Mouse (Mus musculus) liver, embryonic 11.5 days (tissue): ENCODE results near the gene Clip2. TPM values are rescaled to one million over a fixed set of nuclear protein-coding genes. Genes with fewer than 3 reads are reported as not detected.

Experiments
- ATAC-seq: fragments of 200-750 bp; cut with Nextera tagmentation; replicated peaks from 2 replicates; pipeline ENCODE4 v1.8.0; 2017; ENCODE audit warnings: moderate number of reproducible peaks, mild to moderate bottlenecking, moderate TSS enrichment, moderate library complexity; ENCODE audit not compliant: low FRiP score
- DNase-seq: peaks from one replicate; pipeline ENCODE4 v3.0.0-alpha.2; 2017; ENCODE audit warnings: low spot score
- H3K27ac ChIP-seq: fragments of 300-500 bp; sonication (generic); 2 replicates; pipeline ENCODE4 v1.5.1; 2014; ENCODE audit warnings: mild to moderate bottlenecking, low read depth, low read length, control low read depth
- H3K27me3 ChIP-seq: fragments of 300-500 bp; sonication (generic); replicated peaks from 2 replicates; pipeline ENCODE4 v1.6.1; 2014; ENCODE audit warnings: low read length, mixed read lengths; ENCODE audit not compliant: control insufficient read depth, insufficient read depth
- H3K36me3 ChIP-seq: fragments of 300-500 bp; sonication (generic); 2 replicates; pipeline ENCODE4 v1.6.1; 2014; ENCODE audit warnings: mild to moderate bottlenecking, low read length, moderate library complexity, mixed read lengths; ENCODE audit not compliant: control insufficient read depth, insufficient read depth
- H3K4me1 ChIP-seq: fragments of 300-500 bp; sonication (generic); replicated peaks from 2 replicates; pipeline ENCODE4 v1.6.1; 2014; ENCODE audit warnings: low read length, mixed read lengths; ENCODE audit not compliant: control insufficient read depth, insufficient read depth
- H3K4me2 ChIP-seq: fragments of 300-500 bp; sonication (generic); 2 replicates; pipeline ENCODE4 v1.6.1; 2014; ENCODE audit warnings: mild to moderate bottlenecking, control low read depth, moderate library complexity
- H3K4me3 ChIP-seq: fragments of 300-500 bp; sonication (generic); 2 replicates; pipeline ENCODE4 v1.5.1; 2014; ENCODE audit warnings: low read depth, low read length, control low read depth
- H3K9ac ChIP-seq: fragments of 300-500 bp; sonication (generic); 2 replicates; pipeline ENCODE4 v1.6.1; 2014; ENCODE audit warnings: low read depth, low read length, control low read depth
- H3K9me3 ChIP-seq: fragments of 300-500 bp; sonication (generic); 2 replicates; pipeline ENCODE4 v1.6.1; 2016; ENCODE audit warnings: low read length, inconsistent platforms, mixed read lengths; ENCODE audit not compliant: control insufficient read depth
- WGBS: fragments of 180-500 bp; shearing (Covaris S2); extraction: QIAGEN DNeasy Blood & Tissue Kit; methylation state at CpG from one replicate; pipeline ENCODE4 v1.1.7; 2014; 5-methylcytosine and 5-hydroxymethylcytosine counted together
- polyA plus RNA-seq: library from polyadenylated mRNA; unstranded; fragments of >200 nt; fragmentation: Nextera tagmentation; extraction: Ambion mirVana; gene quantifications from 2 replicates; pipeline ENCODE4 v1.2.1, GENCODE M21; 2014

Gene Clip2
- 1.4 and 1.7 TPM in 2 replicates for polyA plus RNA-seq

DNA sequence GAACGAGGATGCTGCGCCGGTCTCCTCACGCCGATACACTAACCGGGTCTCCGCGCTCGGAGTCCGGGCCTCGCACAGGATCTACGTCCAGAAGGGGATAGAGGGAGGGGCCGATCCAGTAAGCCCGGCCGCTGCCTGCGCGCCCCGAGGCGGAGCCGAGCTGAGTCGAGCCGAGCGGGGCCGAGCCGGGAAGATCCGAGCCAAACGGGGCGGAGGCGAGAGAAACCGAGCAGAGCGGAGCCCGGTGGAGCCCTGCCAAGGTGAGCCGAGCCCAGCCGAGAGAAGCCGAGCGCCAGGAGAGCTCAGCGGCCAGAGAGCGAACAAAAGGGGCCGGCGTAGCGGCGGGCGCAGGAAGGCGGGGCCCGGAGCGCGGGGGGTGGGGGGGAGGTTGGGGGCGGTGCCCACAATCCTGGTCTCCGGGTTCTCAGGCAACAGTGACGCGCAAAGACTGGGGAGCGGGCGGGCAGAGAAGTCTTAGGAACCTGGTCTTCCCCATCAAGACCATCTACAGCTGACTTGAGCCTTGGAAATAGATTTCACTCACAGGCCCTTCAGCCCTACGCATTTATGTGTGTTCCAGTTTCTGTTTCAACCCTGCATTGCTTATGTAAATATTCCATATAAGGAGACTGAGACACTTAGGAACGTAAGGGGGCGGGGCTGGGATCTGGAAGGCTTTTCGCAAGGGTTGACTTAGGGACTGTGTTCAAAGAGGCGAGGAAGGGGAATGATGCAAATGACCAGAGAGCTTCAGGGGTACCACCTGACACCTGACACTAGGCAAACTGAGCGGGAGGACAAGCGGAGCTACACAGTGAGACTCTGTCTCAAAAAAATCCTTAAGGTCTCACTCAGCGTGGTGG, at the start of gene Clip2:
Clip2 (minus strand) TSS at position 325 of the 863 bp plus-strand sequence.
- ATAC-seq (peak; percentile 88), DNase-seq (peak; percentile 91)
- no peaks in the 10 kb centered on the region for H3K27me3 ChIP-seq
- peak within 1 kb of the TSS; percentile 99 for H3K4me2 ChIP-seq
- WGBS, result 2% methylated on average over 60 of the region's 61 CpGs
- H3K9me3 ChIP-seq, result no peaks in the 10 kb centered on the region
- peak within 1 kb of the TSS; percentile 80 for H3K27ac ChIP-seq
- no peaks in the 10 kb centered on the region for H3K36me3 ChIP-seq
- peaks cover 27% of the 10 kb centered on the region for H3K4me1 ChIP-seq
- peak within 1 kb of the TSS; percentile 76 for H3K9ac ChIP-seq
- H3K4me3 ChIP-seq, result peak within 1 kb of the TSS; percentile 78

DNA sequence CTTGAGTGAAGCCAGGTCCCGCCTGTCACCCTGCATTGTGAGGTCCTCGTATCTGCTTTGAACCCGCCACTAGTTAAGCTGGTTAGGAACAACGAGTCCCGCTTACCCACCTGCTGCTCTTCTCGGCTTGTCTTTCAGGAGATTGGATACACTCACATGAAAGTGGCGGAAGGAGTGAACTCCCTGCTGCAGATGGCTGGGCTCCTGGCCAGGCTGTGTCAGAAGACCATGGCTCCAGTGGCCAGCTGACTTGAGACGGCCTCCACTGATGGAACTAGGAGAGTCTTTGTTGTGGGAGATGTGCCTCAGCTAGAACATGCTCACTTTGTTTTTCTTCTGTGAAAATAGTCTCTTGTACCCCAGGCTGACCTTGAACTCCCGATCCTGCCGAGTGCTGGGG, 45.5 kb upstream of the Clip2 start:
- H3K27me3 ChIP-seq, result no peaks in the 10 kb centered on the region
- no peak overlapping the region for H3K4me2 ChIP-seq
- no peaks in the 10 kb centered on the region for H3K9me3 ChIP-seq
- no peak overlapping the region for H3K4me3 ChIP-seq
- 93% methylated on average over 10 of the region's 10 CpGs for WGBS
- peaks cover 43% of the 10 kb centered on the region for H3K36me3 ChIP-seq
- no peak for DNase-seq
- no peak overlapping the region for H3K27ac ChIP-seq
- peaks cover 5% of the 10 kb centered on the region for H3K4me1 ChIP-seq
- H3K9ac ChIP-seq, result no peak overlapping the region
- no peak for ATAC-seq

DNA sequence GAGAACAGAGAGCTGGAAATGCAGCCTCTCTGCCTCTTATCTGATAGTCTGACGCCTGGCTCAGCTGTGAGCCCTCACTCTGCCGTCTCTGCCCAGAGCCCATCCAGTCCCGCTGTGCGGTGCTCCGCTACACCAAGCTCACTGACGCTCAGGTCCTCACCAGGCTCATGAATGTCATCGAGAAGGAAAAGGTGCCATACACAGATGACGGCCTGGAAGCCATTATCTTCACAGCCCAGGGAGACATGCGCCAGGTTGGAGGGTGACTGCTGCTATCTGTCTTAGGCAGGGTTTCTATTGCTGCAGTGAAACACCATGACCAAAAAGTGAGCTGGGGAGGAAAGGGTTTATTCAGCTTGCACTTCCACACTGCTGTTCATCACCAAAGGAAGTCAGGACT, 40.9 kb upstream of the Clip2 start:
- 0 out of 2 replicates have a peak overlapping the region, but pooled peaks have one; percentile 7 for H3K4me2 ChIP-seq
- peaks cover 61% of the 10 kb centered on the region for H3K36me3 ChIP-seq
- peak; percentile 96 for ATAC-seq
- DNase-seq, result no peak
- H3K9ac ChIP-seq, result no peak overlapping the region
- peaks cover 12% of the 10 kb centered on the region for H3K4me1 ChIP-seq
- no peaks in the 10 kb centered on the region for H3K9me3 ChIP-seq
- H3K27me3 ChIP-seq, result no peaks in the 10 kb centered on the region
- WGBS, result 41% methylated on average over 9 of the region's 9 CpGs
- H3K27ac ChIP-seq, result peak overlapping the region; percentile 61
- no peak overlapping the region for H3K4me3 ChIP-seq

DNA sequence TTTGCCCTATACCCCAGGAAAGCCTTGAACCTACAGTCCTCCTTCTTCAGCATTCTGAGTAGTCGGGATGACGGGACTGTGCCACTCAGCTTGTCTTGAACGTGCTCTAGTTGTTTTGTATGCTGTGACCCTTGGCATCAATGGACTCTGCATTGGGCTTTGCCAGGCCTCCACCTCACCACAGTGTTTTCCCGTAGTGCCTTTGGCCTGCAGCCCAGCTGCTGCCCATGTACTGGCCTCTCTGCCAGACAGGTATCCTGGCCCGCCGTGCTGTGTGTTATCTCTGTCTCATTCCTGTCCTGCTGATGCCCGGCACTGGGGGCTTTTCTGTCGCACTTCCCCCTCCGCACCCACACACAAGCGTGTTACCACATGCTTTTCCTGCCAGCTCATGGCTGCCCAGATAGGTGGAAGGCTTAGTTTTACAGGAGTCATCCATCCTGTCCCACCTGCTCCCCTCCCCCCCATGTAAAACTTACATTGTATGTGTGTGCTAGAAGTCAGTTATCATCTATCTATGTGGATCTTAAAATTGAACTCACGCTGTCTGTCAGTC, 39.9 kb upstream of the Clip2 start:
- peaks cover 54% of the 10 kb centered on the region for H3K36me3 ChIP-seq
- no peaks in the 10 kb centered on the region for H3K27me3 ChIP-seq
- peaks cover 12% of the 10 kb centered on the region for H3K4me1 ChIP-seq
- no peak overlapping the region for H3K9ac ChIP-seq
- no peaks in the 10 kb centered on the region for H3K9me3 ChIP-seq
- no peak overlapping the region for H3K4me3 ChIP-seq
- peak overlapping the region; percentile 61; the same call in 1 of the 2 replicates for H3K27ac ChIP-seq
- no peak for ATAC-seq
- no peak for DNase-seq
- 83% methylated on average over 11 of the region's 11 CpGs for WGBS
- no peak overlapping the region for H3K4me2 ChIP-seq

DNA sequence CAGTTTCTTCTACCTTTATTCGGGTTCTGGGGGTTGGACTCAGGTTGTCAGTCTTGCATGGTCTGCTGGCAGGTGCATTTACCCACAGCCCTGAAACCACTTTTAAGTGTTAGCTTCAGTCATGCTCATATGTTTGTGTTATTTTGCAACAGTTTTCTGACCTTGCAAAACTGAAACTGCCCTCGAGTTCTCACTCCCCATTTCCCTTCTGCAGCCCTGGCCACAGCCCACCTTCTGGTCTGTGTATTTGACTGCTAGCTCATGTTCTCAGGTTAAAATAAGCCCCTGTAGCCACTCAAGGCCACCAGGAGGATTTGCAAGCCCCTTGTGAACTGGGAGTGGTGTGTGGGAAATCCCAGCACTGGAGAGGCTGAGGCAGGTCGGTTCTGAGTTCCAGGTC, 37.7 kb upstream of the Clip2 start:
- DNase-seq (no peak), ATAC-seq (no peak)
- Histone ChIP-seq H3K36me3 (peaks cover 39% of the 10 kb centered on the region), H3K27me3 (no peaks in the 10 kb centered on the region), H3K9me3 (no peaks in the 10 kb centered on the region), H3K27ac (no peak overlapping the region), H3K4me3 (no peak overlapping the region), H3K4me2 (no peak overlapping the region), H3K4me1 (peaks cover 15% of the 10 kb centered on the region), H3K9ac (no peak overlapping the region)
- 81% methylated on average over 3 of the region's 3 CpGs for WGBS

DNA sequence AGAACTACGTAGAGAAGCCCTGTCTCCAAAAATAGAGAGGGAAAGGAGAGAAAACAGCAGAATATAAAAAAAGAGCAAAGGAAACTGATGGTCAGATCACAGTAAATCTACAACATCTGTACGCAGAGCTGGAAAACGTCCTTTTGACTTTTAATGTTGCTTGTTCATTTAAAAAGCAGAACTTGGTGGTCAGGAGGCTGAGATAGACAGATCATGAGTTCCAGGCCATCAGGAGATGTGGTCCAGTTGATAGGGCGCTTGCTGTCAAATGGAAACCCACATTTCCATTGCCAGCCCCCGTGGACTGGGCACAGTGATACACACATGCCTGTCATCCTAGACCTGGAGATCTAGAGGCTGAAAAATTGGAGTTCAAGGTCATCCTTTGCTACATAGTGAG, 32.6 kb upstream of the Clip2 start:
- no peak for ATAC-seq
- Histone ChIP-seq H3K4me3 (0 out of 2 replicates have a peak overlapping the region, but pooled peaks have one; percentile 68), H3K9ac (peak overlapping the region; percentile 16; the same call in 1 of the 2 replicates), H3K27ac (0 out of 2 replicates have a peak overlapping the region, but pooled peaks have one; percentile 23), H3K9me3 (no peaks in the 10 kb centered on the region), H3K4me1 (peaks cover 11% of the 10 kb centered on the region), H3K27me3 (no peaks in the 10 kb centered on the region), H3K4me2 (peak overlapping the region; percentile 71), H3K36me3 (peaks cover 8% of the 10 kb centered on the region; the same call in 1 of the 2 replicates)
- no peak for DNase-seq
- WGBS, result 63% methylated on average over 5 of the region's 5 CpGs

DNA sequence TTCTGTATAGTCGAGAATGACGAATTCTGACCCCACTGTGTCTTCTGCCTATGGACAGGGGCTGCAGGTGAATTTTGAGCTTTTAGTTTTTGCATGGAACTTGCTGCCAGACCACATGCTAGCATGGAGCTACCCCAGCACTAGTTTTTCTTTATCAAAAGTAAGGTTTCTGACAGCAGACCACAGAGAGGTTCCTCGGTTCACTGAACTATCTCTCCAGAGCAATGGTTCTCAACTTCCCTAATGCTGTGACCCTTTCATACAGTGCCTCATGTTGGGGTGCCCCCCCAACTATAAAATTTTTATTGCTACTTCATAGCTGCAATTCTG, 31.6 kb upstream of the Clip2 start:
- no peaks in the 10 kb centered on the region for H3K27me3 ChIP-seq
- no peaks in the 10 kb centered on the region for H3K9me3 ChIP-seq
- H3K27ac ChIP-seq, result peak overlapping the region; percentile 23
- peak overlapping the region; percentile 71 for H3K4me2 ChIP-seq
- peaks cover 11% of the 10 kb centered on the region for H3K4me1 ChIP-seq
- WGBS, result 41% methylated on average over 3 of the region's 3 CpGs
- ATAC-seq, result no peak
- H3K4me3 ChIP-seq, result peak overlapping the region; percentile 68
- DNase-seq, result no peak
- H3K36me3 ChIP-seq, result peaks cover 4% of the 10 kb centered on the region; the same call in 1 of the 2 replicates
- peak overlapping the region; percentile 84 for H3K9ac ChIP-seq

GRCm38 (mm10) chr5:134583006-134583883, 31.0 kb upstream of the Clip2 start:
- Histone ChIP-seq H3K9me3 (no peaks in the 10 kb centered on the region), H3K4me3 (peak overlapping the region; percentile 68), H3K27ac (peak overlapping the region; percentile 23), H3K9ac (peak overlapping the region; percentile 84), H3K27me3 (no peaks in the 10 kb centered on the region), H3K4me2 (peak overlapping the region; percentile 71), H3K4me1 (peaks cover 11% of the 10 kb centered on the region), H3K36me3 (0 out of 2 replicates have a peak, but pooled peaks cover 3% of the 10 kb centered on the region)
- 20% methylated on average over 15 of the region's 15 CpGs for WGBS
- ATAC-seq (peak; percentile 33; the same call in 1 of the 2 replicates), DNase-seq (no peak)
